Mouse (Mus musculus) heart, postnatal 14 days (tissue): ENCODE measurements around the gene Cracr2b. TPM values are rescaled to one million over a fixed set of nuclear protein-coding genes. Genes with fewer than 3 reads are reported as not detected.

Source experiments
- DNase-seq, 2 experiments: peaks; one replicate each; pipeline ENCODE4 v3.0.0; 2021 to 2022
- intact Hi-C: fragments of 180-260 bp; cut with DNase I; formaldehyde crosslinking; loops from one replicate; pipeline ENCODE4 v1.15.1; 2025
- total RNA-seq, 2 experiments: library from RNA; stranded (reverse); gene quantifications; 2 replicates each; pipeline ENCODE4 v1.2.3; 2021

Cracr2b gene
- total RNA-seq, 2 experiments from 2014 or later = 25.2 to 27.9 TPM

- peak; percentile 91 to 94 for DNase-seq
These were observed 13.5 kb upstream of the Cracr2b start, which contains the start of gene Rplp2 for GRCm38 (mm10) chr7:141447110-141447991. Rplp2 (plus strand) TSS chr7:141447370.

DNA sequence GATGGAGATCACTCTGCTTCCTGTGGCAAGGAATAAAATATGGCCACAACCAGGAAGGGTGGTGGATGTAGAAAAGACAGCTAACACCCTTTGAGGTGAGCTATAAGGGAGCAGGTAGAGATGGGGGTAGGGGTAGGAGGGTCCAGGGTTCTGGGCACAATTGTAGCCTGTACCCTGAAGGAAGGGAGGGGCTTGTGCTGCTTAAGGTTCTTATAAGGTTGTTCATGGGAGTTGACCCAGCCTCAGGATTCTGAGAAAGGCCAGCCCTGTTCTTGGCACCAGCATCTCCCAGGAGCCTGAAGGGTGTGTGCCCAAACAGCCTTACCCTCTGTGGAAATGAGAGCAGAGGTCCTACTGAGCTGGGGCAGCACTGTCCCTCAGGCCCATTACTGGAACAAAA lies 9.0 kb upstream of the Cracr2b start:
- no peak for DNase-seq
- intact Hi-C loops = no loop called here

More at GRCm38 (mm10) chr7:141447110-141447991, 13.5 kb upstream of the Cracr2b start, which contains the start of gene Rplp2:
- intact Hi-C loops = no loop called here

DNA sequence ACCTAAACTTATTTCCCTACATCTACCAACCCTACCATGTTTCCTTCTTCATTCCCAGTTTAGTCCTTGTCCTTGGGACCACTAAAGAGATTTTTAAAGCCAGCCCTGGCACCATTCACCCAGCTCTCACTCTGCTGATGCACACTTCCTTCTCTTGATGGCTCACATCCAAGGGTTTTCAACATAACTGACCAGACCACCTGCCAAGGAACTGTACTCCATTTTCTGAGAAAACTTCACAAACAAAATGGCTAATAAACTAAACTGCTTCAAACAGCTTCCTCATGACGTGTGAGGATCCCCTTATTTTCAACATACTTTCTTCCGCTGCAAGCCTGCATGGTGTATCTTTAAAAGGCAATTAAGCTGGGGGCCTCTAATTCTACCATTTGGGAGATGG lies 7.3 kb upstream of the Cracr2b start:
- DNase-seq = no peak
- intact Hi-C loops = no loop called here

DNA sequence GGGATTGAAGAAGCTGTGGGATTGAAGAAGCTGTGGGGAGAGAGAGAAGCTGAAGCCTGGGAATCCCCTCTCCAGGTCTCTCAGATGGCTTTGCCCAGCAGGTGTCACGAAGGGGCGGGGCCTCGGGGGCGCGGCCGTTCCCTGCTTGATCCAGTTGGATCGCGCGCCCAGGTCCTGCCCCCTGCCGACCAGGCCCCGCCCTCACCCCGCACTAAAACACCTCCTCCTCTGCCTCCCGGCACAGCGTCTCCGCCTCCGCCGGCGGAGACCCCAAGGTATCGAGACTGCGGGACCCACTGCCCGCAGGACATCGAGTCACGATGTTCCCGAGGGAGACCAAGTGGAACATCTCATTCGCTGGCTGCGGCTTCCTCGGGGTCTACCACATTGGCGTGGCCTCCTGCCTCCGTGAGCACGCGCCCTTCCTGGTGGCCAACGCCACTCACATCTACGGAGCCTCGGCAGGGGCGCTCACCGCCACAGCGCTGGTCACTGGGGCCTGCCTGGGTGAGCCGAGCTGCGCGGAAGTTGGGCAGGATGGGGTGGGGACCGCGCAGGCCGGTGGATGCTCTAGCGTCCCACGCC lies 5.8 kb upstream of the Cracr2b start, which contains the start of gene Pnpla2:
TSS of gene Pnpla2 (plus strand) at position 232 of the 585 bp plus-strand sequence.
- intact Hi-C loops = loop anchor here (5.0 kb wide), 1 partner anchor 43 kb away; the partner anchor contains the start of gene Gatd1
- peak; percentile 96 to 97 for DNase-seq

GRCm38 (mm10) chr7:141455610-141456314 lies 5.1 kb upstream of the Cracr2b start:
- intact Hi-C loops = loop anchor here (5.0 kb wide), 1 partner anchor 43 kb away; the partner anchor contains the start of gene Gatd1
- DNase-seq = peak; percentile 79 to 82

DNA sequence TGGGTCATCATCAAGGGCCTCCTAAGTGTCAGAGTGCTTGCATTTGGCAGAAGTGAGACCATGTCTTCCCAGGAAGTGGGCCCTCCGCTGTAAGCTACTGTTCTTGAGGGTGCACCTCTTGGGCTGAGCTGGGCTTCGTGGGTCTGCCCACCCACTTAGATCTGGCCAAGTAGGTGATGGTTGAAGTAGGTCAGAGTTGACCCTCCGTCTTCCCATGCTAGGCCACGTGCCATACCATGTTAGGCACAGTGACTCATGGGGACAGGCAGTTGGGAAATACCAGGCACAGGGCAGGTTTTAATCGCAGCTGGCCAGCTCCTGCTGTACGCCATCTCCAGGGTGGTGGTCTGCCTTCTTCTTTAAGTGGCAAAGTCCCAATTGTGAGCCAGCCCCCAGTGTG lies 4.2 kb upstream of the Cracr2b start:
- DNase-seq = peak; percentile 43 to 57
- intact Hi-C loops = loop anchor here (5.0 kb wide), 1 partner anchor 44 kb away; the partner anchor contains the start of gene Gatd1

GRCm38 (mm10) chr7:141457236-141457635 lies 3.7 kb upstream of the Cracr2b start:
- intact Hi-C loops = loop anchor here (5.0 kb wide), 1 partner anchor 45 kb away; the partner anchor contains the start of gene Gatd1
- DNase-seq = no peak

GRCm38 (mm10) chr7:141457986-141458660 lies 2.8 kb upstream of the Cracr2b start:
- intact Hi-C loops = loop anchor here (5.0 kb wide), 1 partner anchor 46 kb away; the partner anchor contains the start of gene Gatd1
- peak; percentile 70 to 72 for DNase-seq

DNA sequence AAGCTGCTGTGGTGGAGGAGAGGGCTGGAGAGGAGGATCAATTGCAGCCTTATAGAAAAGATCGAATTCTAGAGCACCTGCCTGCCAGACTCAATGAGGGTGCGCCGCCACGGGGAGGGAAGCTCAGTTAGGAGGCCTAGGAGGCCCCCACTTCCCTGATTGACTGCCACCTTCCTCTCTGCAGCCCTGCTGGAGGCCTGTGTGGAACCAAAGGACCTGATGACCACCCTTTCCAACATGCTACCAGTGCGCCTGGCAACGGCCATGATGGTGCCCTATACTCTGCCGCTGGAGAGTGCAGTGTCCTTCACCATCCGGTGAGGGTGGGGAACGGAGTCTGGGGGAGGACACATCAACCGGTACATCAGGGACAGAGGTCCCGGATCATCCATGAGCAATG lies 2.2 kb upstream of the Cracr2b start:
- DNase-seq = no peak
- intact Hi-C loops = loop anchor here (5.0 kb wide), 1 partner anchor 46 kb away; the partner anchor contains the start of gene Gatd1

- no peak for DNase-seq
- intact Hi-C loops = loop anchor here (5.0 kb wide), 1 partner anchor 47 kb away; the partner anchor contains the start of gene Gatd1
These were observed 1.6 kb upstream of the Cracr2b start for GRCm38 (mm10) chr7:141459301-141459711.

DNA sequence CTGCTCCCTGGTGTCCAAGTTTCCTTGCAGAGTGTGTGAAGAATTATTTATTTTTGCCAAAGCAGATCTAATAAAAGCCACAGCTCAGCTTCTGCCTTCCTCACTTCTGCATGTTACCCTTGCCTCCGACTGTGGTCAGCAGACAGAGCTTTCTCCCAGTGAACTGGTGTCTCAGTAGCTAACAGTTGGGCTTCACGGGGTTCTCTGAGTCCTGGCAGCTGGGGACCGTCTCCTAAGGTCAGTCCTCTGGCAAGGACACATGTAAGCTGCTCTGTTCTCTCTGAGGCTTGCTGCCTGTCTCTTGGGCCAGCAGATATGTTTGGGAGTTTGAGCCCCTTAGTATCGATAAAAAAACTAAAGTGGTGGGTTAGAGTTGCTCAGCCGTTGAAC lies 898 bp upstream of the Cracr2b start:
- peak in 1 of 2 experiments; percentile 46 for DNase-seq

GRCm38 (mm10) chr7:141461521-141462332 lies 833 bp downstream of the Cracr2b start:
- intact Hi-C loops = no loop called here

More for the DNA sequence above, 898 bp upstream of the Cracr2b start:
- intact Hi-C loops = no loop called here

GRCm38 (mm10) chr7:141462333-141462821 lies 1.5 kb downstream of the Cracr2b start:
- intact Hi-C loops = no loop called here
- DNase-seq = peak in 1 of 2 experiments; percentile 65

More at GRCm38 (mm10) chr7:141461521-141462332, 833 bp downstream of the Cracr2b start:
- DNase-seq = peak in 1 of 2 experiments; percentile 56

DNA sequence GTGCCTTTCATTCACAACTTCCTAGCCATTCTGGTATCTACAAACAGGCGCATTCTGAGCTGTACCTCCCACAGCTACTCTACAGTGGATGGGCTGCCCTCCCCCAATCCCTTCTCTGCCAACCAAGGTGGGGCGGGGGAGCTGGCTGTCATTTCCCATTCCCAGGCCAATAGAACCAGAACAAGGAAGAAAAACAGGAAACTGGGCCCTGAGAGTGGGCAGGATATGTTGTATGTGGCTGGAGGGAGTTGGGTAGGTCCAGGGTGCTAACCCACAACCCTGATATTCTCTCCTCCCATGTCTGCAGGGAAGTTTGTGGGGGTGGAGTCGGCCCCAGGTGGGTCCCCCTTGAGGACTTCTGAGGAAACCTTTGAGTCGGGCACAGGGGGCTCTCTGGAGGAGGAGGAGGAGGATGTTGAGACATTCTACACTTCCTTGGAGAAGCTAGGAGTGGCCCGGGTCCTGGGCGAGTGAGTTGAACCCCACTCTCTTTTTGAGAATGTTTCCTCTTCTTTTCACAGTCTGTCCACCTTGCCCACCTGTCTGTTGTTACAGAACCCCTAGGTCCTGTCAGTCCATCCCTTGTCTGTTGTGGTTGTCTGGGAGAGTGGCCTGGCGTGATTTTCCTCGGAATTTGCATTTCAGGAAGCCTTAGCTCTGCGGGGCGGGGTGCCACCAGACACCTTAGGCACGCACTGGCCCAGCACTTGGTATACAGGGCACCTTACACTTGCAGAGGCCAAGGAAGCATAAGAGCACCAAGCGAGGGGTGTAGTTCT lies 3.1 kb downstream of the Cracr2b start:
- DNase-seq = peak; percentile 70 to 73
- intact Hi-C loops = no loop called here

DNA sequence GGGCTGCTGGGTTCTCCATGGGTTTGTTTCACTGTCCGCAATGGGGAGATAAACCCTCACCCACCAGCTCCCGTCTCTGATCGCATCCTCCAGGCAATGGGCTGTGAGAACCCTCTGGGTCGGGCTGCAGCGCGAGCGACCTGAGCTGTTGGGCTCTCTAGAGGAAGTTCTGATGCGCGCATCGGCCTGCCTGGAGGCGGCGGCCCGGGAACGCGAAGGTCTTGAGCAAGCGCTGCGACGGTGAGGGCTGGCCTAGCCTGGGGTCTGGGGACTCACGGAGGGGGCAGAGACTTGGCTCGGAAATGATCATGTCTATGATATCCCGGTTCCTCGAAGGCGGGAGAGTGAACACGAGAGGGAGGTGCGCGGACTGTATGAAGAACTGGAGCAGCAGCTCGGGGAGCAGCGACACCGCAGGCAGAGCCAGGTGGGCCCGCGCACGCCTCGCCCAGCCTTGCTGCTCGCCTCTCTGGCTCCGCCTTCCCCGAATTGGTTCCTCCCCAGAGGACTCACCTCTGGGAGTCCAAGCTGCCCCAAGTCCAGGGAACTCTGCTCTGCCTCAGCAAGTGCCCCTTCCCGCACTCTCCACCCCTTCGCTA lies 3.8 kb downstream of the Cracr2b start:
- DNase-seq = peak; percentile 43 to 51
- intact Hi-C loops = no loop called here

DNA sequence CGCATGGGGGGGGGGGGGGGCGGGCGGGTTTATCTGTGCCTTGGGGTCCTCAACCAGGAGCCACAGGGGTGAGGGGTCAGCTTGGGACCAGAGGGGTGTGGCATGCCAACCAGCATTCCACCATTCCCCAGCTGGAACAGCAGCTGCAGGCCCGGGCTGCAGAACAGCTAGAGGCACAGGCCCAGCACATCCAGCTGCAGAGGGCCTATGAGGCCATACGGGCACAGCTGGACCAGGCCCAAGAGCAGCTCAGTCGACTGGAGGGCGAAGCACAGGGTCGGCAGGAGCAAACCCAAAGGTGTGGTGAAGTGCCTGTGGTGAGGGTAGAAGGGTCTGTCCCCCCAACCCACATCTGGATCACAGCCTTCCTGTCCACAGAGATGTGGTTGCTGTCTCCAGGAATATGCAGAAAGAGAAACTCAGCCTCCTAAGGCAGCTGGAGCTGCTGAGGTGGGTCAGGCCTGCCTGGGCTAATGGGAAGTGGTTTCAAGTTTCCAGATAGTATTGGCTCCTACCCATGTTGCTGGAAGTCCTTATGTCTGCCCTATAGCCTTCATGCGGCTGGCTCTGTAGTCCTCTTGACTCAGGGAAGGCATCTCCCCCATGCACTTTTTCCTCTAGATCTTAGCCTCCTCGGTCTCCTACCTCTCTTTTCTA lies 4.6 kb downstream of the Cracr2b start:
- intact Hi-C loops = no loop called here

GRCm38 (mm10) chr7:141466045-141466394 lies 5.1 kb downstream of the Cracr2b start:
- peak; percentile 44 to 57 for DNase-seq

More for the DNA sequence above, 4.6 kb downstream of the Cracr2b start:
- peak; percentile 25 to 60 for DNase-seq

More at GRCm38 (mm10) chr7:141466045-141466394, 5.1 kb downstream of the Cracr2b start:
- intact Hi-C loops = no loop called here
